Mouse (Mus musculus): ENCODE measurements around the gene Enkd1. TPM values are rescaled to one million over a fixed set of nuclear protein-coding genes. Genes with fewer than 3 reads are reported as not detected.

Enkd1 gene
- total RNA-seq, 2 experiments from 2014 or later = 8.6 to 9.0 TPM

DNA sequence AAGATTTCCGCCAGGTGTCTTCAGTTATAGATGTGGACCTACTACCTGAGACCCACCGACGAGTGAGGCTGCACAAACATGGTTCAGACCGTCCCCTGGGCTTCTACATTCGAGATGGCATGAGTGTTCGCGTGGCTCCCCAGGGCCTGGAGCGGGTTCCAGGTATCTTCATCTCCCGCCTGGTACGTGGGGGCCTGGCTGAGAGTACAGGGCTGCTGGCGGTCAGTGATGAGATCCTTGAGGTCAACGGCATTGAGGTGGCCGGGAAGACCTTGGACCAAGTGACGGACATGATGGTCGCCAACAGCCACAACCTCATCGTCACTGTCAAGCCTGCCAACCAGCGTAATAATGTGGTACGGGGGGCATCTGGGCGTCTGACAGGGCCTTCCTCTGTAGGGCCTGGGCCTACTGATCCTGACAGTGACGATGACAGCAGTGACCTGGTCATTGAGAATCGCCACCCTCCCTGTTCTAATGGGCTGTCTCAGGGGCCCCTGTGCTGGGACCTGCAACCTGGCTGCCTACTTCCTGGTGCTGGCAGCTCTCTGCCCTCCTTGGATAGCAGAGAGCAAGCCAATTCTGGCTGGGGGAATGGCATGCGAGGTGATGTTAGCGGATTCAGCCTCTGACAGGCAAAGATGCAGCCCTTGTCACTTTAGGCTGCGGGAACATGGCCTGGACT lies 5.1 kb downstream of the Enkd1 start:
- DNase-seq (ENCODE audit: low spot score in 2 of 2) = no peak

DNA sequence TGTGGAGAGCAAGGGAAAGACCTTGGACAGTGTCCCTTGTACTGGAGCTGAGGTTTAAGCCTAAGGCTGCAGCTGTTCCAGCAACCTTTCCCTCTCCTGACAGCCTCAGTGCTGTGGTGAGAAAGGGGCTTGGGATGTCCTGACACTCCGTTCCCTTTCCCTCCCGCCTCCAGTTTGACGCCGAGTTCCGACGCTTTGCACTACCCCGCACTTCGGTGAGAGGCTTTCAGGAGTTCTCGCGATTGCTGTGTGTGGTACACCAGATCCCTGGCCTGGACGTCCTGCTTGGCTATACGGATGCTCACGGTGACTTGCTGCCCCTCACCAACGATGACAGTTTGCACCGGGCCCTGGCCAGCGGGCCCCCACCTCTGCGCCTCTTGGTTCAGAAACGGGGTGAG lies 6.0 kb downstream of the Enkd1 start:
- no peak for DNase-seq (ENCODE audit: low spot score in 2 of 2)

DNA sequence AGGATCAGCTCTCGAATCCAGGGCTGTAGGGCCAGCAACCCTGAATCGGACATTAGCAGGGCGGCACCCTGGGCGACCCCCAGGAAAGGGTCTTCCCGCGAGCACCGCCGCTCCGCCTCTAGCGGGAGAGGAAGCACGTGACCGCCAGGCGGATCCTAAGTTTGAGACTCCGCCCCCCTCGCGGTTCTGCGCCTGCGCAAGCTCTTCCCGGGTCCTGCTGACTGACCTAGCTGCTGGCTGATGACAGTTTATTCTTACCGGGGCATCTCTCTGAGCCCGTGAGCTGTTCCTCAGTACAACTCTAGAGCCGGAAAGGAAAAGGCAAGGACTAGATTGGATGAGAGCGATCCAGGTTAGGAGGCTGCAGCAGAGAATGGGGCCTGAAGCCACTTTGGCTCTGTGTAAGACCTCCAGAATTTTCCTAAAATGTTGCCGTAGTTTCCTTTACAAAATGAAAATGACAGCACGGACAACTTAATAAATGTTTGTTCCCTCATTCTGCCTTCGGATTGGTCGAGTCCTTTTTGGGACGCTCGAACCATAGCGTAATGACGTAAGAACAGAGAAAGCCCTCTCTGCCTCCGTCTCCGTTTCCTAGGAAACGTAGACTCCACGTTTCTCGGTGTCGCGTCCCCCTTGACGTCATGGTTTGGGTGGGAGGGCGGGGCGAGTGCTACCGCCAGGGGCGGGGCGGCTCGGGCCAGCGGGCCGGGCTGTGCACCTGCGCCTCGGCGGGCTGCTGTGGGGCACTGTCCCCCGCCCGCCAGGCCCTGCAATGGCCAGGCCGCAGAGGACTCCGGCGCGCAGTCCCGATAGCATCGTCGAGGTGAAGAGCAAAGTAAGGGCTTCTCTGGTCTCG lies 6.8 kb downstream of the Enkd1 start, which contains the start of the genes Acd and Pard6a:
Gene Acd (minus strand): TSS at position 137 of the 859 bp plus-strand sequence.
Gene Pard6a (plus strand): TSS at position 183 of the 859 bp plus-strand sequence.
- peak; percentile 95 to 96 for DNase-seq (ENCODE audit: low spot score in 2 of 2)

- no peak for DNase-seq (ENCODE audit: low spot score in 2 of 2)
These were observed 7.4 kb downstream of the Enkd1 start for GRCm38 (mm10) chr8:105700566-105700965.

DNA sequence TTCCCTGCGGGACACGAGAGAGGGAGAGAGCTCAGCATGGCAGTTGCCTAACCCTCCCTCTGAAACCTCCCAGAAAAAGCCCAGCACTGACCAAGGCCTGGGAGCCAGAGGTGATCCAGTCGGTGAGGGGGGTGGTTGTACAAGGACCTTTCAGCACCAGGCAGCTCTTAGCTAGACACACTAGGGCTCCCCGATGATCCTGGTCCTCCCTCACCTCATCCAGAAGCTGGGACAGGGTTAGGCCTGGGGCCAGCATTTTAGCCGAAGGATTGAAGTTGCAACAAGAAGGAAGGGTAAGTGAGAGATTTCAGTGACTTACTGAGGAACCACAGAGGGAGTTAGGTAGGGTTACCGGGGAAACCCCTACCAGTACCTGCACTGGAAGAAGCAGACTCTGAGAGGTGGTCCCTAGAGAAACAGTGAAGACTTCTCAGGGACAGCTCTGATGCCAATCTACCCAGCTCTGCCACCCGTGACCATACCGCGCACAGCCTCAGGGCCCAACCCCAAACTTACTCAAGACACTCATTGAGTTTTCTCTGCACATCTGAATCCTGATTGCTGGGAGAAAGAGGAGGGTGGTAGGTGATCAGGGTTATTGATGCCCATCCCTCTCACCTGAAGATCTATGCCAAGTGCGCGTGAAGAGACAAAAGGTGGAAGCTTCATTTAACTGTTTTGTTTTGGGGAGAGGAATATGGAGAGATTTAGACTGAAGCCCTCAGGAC lies 8.4 kb downstream of the Enkd1 start:
- no peak for DNase-seq (ENCODE audit: low spot score in 2 of 2)

GRCm38 (mm10) chr8:105698734-105699133 lies 9.3 kb downstream of the Enkd1 start:
- no peak for DNase-seq (ENCODE audit: low spot score in 2 of 2)

GRCm38 (mm10) chr8:105697196-105697780 lies 10.7 kb downstream of the Enkd1 start:
- no peak for DNase-seq (ENCODE audit: low spot score in 2 of 2)

DNA sequence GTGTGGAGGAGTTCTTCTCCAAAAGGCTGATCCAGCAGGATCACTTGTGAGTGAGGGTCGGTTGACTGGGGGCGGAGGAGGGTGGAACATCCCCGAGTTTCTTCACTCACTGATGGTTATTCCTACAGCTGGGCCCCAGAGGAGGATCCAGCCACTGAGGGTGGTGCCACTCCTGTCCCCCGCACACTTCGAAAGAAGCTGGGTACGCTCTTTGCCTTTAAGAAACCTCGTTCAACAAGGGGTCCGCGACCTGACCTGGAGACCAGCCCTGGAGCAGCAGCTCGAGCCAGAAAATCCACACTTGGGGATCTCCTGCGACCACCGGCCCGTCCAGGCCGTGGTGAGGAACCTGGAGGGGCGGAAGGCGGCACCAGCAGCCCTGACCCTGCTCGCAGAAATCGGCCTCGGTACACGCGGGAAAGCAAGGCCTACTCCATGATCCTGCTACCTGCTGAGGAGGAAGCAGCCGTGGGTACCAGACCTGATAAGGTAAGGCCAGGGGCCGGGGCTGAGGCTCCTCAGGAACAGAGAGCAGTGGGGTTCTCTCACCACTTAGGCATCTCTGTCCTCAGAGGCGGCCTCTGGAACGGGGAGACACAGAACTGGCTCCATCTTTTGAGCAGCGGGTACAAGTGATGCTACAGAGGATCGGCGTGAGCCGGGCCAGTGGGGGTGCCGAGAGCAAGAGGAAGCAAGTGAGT lies 12.8 kb downstream of the Enkd1 start:
- DNase-seq (ENCODE audit: low spot score in 2 of 2) = no peak

DNA sequence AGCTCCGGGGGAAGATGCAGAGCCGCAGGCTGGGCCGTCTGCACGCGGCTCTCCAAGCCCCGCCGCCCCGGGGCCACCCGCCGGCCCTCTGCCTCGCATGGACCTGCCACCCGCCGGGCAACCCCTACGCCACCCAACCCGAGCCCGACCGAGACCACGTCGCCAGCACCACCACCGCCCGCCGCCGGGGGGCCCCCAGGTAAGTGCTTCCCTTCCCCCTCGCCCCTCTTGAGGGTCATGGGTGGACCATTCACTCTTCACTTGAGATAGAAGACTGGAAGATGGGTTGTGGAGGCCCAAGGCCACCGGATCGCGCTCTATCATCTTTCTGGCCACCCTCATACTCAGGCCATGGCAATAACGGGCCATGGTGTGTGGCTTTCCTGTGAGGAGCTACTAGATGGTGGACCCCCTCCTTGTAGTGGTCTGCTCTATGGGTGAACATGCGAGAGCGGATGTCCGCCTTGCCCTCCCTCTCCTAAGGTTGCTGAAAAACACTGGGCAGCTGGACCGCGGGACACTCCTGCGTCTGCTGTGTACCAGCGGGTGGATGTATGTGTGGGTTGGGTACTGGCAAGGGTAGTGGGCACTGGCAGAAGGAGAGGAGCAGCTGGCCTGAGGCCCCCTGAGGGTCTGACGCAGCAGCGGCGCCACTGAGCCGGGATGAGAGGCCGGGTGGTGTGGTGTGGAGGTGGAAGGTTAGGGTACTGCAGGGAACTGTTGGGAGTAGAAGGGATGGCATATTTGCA lies 13.8 kb downstream of the Enkd1 start:
- peak in 1 of 2 experiments; percentile 58 for DNase-seq (ENCODE audit: low spot score in 2 of 2)

- peak; percentile 72 to 77 for DNase-seq (ENCODE audit: low spot score in 2 of 2)
These were observed 14.4 kb downstream of the Enkd1 start for GRCm38 (mm10) chr8:105693648-105694047.

DNA sequence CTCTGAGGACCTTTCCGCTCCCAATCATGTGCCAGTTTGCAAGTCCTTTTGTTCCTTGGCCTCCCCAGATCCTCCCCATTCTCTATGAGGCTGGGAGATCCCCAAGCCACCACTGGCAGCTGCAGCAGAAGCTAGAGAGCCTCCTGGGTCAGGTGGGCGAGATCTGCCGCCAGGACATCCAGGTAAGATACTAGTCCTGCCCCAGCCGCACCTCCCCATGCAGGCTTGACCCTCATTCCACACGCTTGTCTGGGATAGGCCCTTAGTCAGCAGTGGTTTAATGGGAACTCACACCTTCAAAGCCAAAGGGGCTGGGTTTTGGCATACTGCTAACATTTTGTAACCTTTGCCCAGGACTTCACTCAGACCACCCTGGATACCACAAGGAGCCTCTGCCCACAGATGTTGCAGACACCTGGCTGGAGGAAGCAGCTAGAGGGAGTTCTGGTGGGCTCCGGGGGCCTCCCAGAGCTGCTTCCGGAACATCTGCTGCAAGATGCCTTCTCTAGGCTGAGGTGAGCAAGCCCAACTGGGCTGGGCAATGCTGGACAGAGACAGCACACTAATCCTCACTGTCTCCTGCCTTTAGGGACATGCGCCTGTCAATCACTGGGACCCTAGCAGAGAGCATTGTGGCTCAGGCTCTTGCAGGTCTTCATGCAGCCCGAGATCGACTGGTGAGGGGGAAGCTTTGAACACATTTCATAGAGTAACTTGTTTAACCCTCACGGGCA lies 15.4 kb downstream of the Enkd1 start:
- no peak for DNase-seq (ENCODE audit: low spot score in 2 of 2)

GRCm38 (mm10) chr8:105690978-105691377 lies 17.0 kb downstream of the Enkd1 start:
- DNase-seq (ENCODE audit: low spot score in 2 of 2) = no peak

GRCm38 (mm10) chr8:105689983-105690360 lies 18.0 kb downstream of the Enkd1 start:
- no peak for DNase-seq (ENCODE audit: low spot score in 2 of 2)

DNA sequence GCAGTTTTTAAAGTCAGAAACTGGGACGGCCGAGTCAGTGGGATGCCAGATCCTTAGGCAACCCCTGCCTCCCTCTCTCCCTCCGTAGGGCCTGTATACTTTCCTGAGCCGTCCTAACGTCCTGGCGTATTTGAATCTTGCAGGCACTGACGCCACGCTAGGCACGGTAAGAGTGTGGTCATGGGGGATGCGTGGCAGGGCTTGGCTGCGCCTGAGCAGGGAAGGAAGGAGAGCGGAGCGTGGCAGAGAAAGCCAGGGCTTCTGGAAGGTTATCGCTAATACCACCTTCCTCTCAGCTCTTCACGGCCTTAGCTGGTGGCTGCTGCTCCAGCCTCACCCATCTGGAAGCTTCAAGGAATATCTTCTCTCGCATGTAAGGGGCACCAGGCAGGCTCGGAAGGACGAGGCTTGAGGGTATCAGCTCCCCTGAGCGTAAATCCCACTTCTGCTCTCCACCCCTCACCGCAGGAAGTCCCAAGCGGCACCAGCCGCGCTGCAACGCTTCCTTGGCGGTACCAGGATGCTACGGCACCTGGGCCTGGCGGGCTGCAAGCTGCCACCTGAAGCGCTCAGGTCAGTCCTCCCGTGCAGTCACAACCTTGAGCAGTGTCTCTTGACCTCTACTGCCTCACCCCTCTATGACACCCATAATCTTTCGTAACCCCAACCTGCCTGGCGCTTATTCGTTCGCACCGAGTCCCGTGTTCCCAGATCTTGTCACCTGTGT lies 18.6 kb downstream of the Enkd1 start:
- DNase-seq (ENCODE audit: low spot score in 2 of 2) = no peak

DNA sequence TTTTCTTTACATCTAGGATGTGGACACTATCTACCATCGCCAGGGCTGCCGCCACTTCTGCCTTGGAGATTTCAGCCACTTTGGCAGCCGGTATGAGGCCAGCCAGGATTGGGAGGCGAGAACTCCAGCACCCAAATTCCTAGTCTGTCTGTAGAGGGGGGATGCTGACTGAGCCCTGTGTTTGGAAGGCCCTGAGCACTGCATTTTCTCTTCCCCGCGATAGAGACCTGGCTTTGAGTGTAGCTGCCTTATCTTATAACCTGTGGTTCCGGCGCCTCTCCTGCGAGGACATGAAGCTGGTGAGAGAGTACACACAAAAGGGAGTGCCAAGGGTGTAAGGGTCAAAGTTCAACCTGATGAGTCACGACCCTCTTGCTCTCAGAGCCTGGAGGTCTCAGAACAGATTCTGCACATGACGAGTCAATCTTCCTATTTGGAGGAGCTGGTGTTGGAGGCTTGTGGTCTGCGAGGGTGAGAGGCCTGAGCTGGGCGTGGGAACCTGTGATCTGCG lies 19.7 kb downstream of the Enkd1 start:
- DNase-seq (ENCODE audit: low spot score in 2 of 2) = no peak

DNA sequence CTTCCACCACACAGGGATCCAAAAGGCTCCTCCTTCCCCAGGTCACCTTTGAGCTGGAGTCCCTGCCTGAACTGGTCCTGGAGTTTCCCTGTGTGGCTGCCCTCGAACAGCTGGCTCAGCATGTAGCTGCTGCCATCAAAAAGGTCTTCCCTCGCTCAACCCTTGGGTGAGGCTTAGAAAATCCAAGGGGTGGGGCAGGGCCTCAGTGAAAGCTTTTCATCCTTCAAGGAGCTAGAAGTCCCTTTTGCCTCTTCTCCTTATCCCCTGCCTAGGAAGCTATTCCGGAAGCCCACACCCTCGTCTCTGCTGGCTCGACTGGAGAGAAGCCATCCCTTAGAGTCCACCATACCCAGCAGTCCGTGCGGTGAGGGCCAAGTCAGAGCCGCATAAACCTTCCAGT lies 20.5 kb downstream of the Enkd1 start:
- DNase-seq (ENCODE audit: low spot score in 2 of 2) = no peak

- DNase-seq (ENCODE audit: low spot score in 2 of 2) = no peak
These were observed 21.5 kb downstream of the Enkd1 start for GRCm38 (mm10) chr8:105686551-105686950.

DNA sequence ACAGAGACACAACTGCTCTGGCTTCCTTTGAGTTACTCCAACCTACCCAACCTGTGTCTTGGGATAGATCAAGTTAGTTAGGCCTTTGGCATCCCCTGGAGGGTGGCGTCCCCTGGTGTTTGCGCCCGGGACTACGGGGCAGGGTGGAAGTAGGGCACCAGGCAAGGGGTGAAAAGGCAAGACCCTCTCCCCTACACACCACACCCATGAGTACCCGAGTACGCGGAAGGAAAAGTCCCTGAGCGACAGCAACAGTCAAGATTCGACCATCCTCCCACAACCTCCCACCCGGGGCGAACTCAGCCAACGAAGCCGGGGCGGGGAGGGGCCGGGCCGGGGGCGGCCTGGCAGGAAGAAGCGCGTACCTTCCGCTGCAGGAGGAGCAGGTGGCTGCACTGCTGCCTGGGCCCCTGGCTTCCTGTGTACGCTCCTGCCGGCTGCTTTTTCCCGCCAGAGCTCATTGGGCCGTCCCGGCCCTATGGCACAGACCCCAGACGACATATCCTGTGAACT lies 22.2 kb downstream of the Enkd1 start, which contains the start of gene Carmil2:
Gene Carmil2 (plus strand): TSS at position 479 of the 513 bp plus-strand sequence.
- DNase-seq (ENCODE audit: low spot score in 2 of 2) = no peak

Data from layer of hippocampus, postnatal 14 days (tissue).